Mouse (Mus musculus) neural tube, embryonic 11.5 days (tissue): ENCODE results near the gene Camkk2. TPM values are rescaled to one million over a fixed set of nuclear protein-coding genes. Genes with fewer than 3 reads are reported as not detected.

Experiments
- ATAC-seq: fragments of 200-750 bp; cut with Nextera tagmentation; 2 replicates; pipeline ENCODE4 v1.8.0; 2017; ENCODE audit warnings: moderate number of reproducible peaks, mild to moderate bottlenecking, moderate TSS enrichment, moderate library complexity; ENCODE audit not compliant: insufficient read depth, low FRiP score, low TSS enrichment
- DNase-seq: peaks from one replicate; pipeline ENCODE4 v3.0.0-alpha.2; 2015; ENCODE audit warnings: low spot score
- H3K27ac ChIP-seq: fragments of 300-500 bp; sonication (generic); 2 replicates; pipeline ENCODE4 v1.5.1; 2014; ENCODE audit warnings: low read depth, mild to moderate bottlenecking, low read length
- H3K27me3 ChIP-seq: fragments of 300-500 bp; sonication (generic); 2 replicates; pipeline ENCODE4 v1.6.1; 2014; ENCODE audit warnings: mild to moderate bottlenecking, low read length, mixed read lengths; ENCODE audit not compliant: control insufficient read depth, insufficient read depth
- H3K36me3 ChIP-seq: fragments of 300-500 bp; sonication (generic); 2 replicates; pipeline ENCODE4 v1.6.1; 2014; ENCODE audit warnings: mild to moderate bottlenecking, low read length, moderate library complexity, mixed read lengths; ENCODE audit not compliant: control insufficient read depth, insufficient read depth
- H3K4me1 ChIP-seq: fragments of 300-500 bp; sonication (generic); 2 replicates; pipeline ENCODE4 v1.6.1; 2014; ENCODE audit warnings: low read length, mixed read lengths; ENCODE audit not compliant: control insufficient read depth, insufficient read depth
- H3K4me2 ChIP-seq: fragments of 300-500 bp; sonication (generic); 2 replicates; pipeline ENCODE4 v1.6.1; 2014; ENCODE audit warnings: low read depth, mild to moderate bottlenecking, moderate library complexity
- H3K4me3 ChIP-seq: fragments of 300-500 bp; sonication (generic); 2 replicates; pipeline ENCODE4 v1.5.1; 2014; ENCODE audit warnings: low read depth, low read length
- H3K9ac ChIP-seq: fragments of 300-500 bp; sonication (generic); 2 replicates; pipeline ENCODE4 v1.6.1; 2014; ENCODE audit warnings: mild to moderate bottlenecking, low read length
- H3K9me3 ChIP-seq: fragments of 300-500 bp; sonication (generic); 2 replicates; pipeline ENCODE4 v1.6.1; 2016; ENCODE audit warnings: low read length; ENCODE audit not compliant: control insufficient read depth
- WGBS: fragments of 180-500 bp; shearing (Covaris S2); extraction: QIAGEN DNeasy Blood & Tissue Kit; methylation state at CpG from one replicate; pipeline ENCODE4 v1.1.7; 2014; 5-methylcytosine and 5-hydroxymethylcytosine counted together
- polyA plus RNA-seq: library from polyadenylated mRNA; unstranded; fragments of >200 nt; fragmentation: Nextera tagmentation; extraction: Ambion mirVana; gene quantifications from 2 replicates; pipeline ENCODE4 v1.2.1, GENCODE M21; 2014

Camkk2 gene
- polyA plus RNA-seq, 1 experiment from 2014 or later, result 27.0 TPM

- no peaks in the 10 kb centered on the region for H3K36me3 ChIP-seq
- H3K4me2 ChIP-seq, result no peak overlapping the region
- no peaks in the 10 kb centered on the region for H3K9me3 ChIP-seq
- no peak for DNase-seq
- ATAC-seq, result no peak
- H3K27me3 ChIP-seq, result no peaks in the 10 kb centered on the region
- H3K4me1 ChIP-seq, result peaks cover 4% of the 10 kb centered on the region; the same call in 1 of the 2 replicates
- H3K27ac ChIP-seq, result no peak overlapping the region
- H3K4me3 ChIP-seq, result no peak overlapping the region
- WGBS, result 82% methylated on average over 28 of the region's 28 CpGs
- H3K9ac ChIP-seq, result no peak overlapping the region
Measured at GRCm38 (mm10) chr5:122774743-122775611, 4.2 kb downstream of the Camkk2 start.

- WGBS, result 92% methylated on average over 11 of the region's 11 CpGs
- ATAC-seq (no peak), DNase-seq (no peak)
Measured at GRCm38 (mm10) chr5:122773756-122774155, 5.5 kb downstream of the Camkk2 start.

GRCm38 (mm10) chr5:122771428-122771827 lies 7.8 kb downstream of the Camkk2 start:
- ATAC-seq, result no peak
- H3K27ac ChIP-seq, result no peak overlapping the region
- no peak for DNase-seq
- no peaks in the 10 kb centered on the region; the same call in 1 of the 2 replicates for H3K36me3 ChIP-seq
- WGBS, result 90% methylated on average over 9 of the region's 9 CpGs
- H3K4me3 ChIP-seq, result no peak overlapping the region
- H3K9ac ChIP-seq, result no peak overlapping the region
- H3K4me1 ChIP-seq, result no peaks in the 10 kb centered on the region
- no peak overlapping the region for H3K4me2 ChIP-seq
- H3K9me3 ChIP-seq, result no peaks in the 10 kb centered on the region
- H3K27me3 ChIP-seq, result no peaks in the 10 kb centered on the region

More at GRCm38 (mm10) chr5:122773756-122774155, 5.5 kb downstream of the Camkk2 start:
- Histone ChIP-seq H3K4me3 (no peak overlapping the region), H3K4me2 (no peak overlapping the region), H3K9ac (no peak overlapping the region), H3K27ac (no peak overlapping the region), H3K4me1 (peaks cover 4% of the 10 kb centered on the region; the same call in 1 of the 2 replicates), H3K27me3 (no peaks in the 10 kb centered on the region), H3K36me3 (no peaks in the 10 kb centered on the region), H3K9me3 (no peaks in the 10 kb centered on the region)

GRCm38 (mm10) chr5:122770806-122771261 lies 8.4 kb downstream of the Camkk2 start:
- H3K9ac ChIP-seq, result no peak overlapping the region
- 79% methylated on average over 10 of the region's 10 CpGs for WGBS
- H3K27ac ChIP-seq, result no peak overlapping the region
- no peak overlapping the region for H3K4me3 ChIP-seq
- no peaks in the 10 kb centered on the region for H3K27me3 ChIP-seq
- no peak overlapping the region for H3K4me2 ChIP-seq
- no peaks in the 10 kb centered on the region for H3K4me1 ChIP-seq
- ATAC-seq (no peak), DNase-seq (no peak)
- no peaks in the 10 kb centered on the region; the same call in 1 of the 2 replicates for H3K36me3 ChIP-seq
- no peaks in the 10 kb centered on the region for H3K9me3 ChIP-seq

GRCm38 (mm10) chr5:122770304-122770703 lies 8.9 kb downstream of the Camkk2 start:
- Histone ChIP-seq H3K27me3 (no peaks in the 10 kb centered on the region), H3K4me1 (no peaks in the 10 kb centered on the region), H3K27ac (no peak overlapping the region), H3K36me3 (no peaks in the 10 kb centered on the region; the same call in 1 of the 2 replicates), H3K4me3 (no peak overlapping the region), H3K9me3 (no peaks in the 10 kb centered on the region), H3K9ac (no peak overlapping the region), H3K4me2 (no peak overlapping the region)
- ATAC-seq (no peak), DNase-seq (no peak)
- 81% methylated on average over 7 of the region's 7 CpGs for WGBS

- WGBS, result 84% methylated on average over 15 of the region's 15 CpGs
- Histone ChIP-seq H3K4me2 (no peak overlapping the region), H3K36me3 (no peaks in the 10 kb centered on the region; the same call in 1 of the 2 replicates), H3K9me3 (no peaks in the 10 kb centered on the region), H3K4me3 (no peak overlapping the region), H3K27me3 (no peaks in the 10 kb centered on the region), H3K9ac (no peak overlapping the region), H3K4me1 (no peaks in the 10 kb centered on the region), H3K27ac (no peak overlapping the region)
- ATAC-seq (no peak), DNase-seq (no peak)
Measured at GRCm38 (mm10) chr5:122769101-122769568, 10.1 kb downstream of the Camkk2 start.

GRCm38 (mm10) chr5:122767283-122767682 lies 11.9 kb downstream of the Camkk2 start:
- no peak for DNase-seq
- Histone ChIP-seq H3K27ac (no peak overlapping the region), H3K4me1 (no peaks in the 10 kb centered on the region), H3K9me3 (no peaks in the 10 kb centered on the region), H3K27me3 (no peaks in the 10 kb centered on the region), H3K4me3 (no peak overlapping the region), H3K9ac (no peak overlapping the region), H3K4me2 (no peak overlapping the region), H3K36me3 (no peaks in the 10 kb centered on the region; the same call in 1 of the 2 replicates)
- no peak for ATAC-seq
- 94% methylated on average over 11 of the region's 11 CpGs for WGBS

GRCm38 (mm10) chr5:122764032-122764464 lies 15.2 kb downstream of the Camkk2 start:
- Histone ChIP-seq H3K36me3 (no peaks in the 10 kb centered on the region; the same call in 1 of the 2 replicates), H3K4me3 (no peak overlapping the region), H3K4me2 (no peak overlapping the region), H3K27me3 (no peaks in the 10 kb centered on the region), H3K27ac (no peak overlapping the region), H3K9ac (no peak overlapping the region), H3K4me1 (no peaks in the 10 kb centered on the region), H3K9me3 (no peaks in the 10 kb centered on the region)
- ATAC-seq, result no peak
- 56% methylated on average over 10 of the region's 10 CpGs for WGBS
- DNase-seq, result no peak
